Mouse (Mus musculus): ENCODE measurements around the gene Krtap4-16. TPM values are rescaled to one million over a fixed set of nuclear protein-coding genes. Genes with fewer than 3 reads are reported as not detected.

Gene Krtap4-16
- polyA plus RNA-seq, 1 experiment = not detected

Other genes with a start within 250 kb of the Krtap4-16 start
- gene Gm11938, start 248.3 kb downstream of the Krtap4-16 start, polyA plus RNA-seq (2011; ENCODE audit: insufficient read length, low read depth, missing spikeins) = not detected in 2 replicates
- not detected in 2 replicates for gene Gm11937, start 241.4 kb downstream of the Krtap4-16 start, polyA plus RNA-seq (2011; ENCODE audit: insufficient read length, low read depth, missing spikeins)
- gene Krtap2-4, start 236.8 kb downstream of the Krtap4-16 start, polyA plus RNA-seq (2011; ENCODE audit: insufficient read length, low read depth, missing spikeins) = not detected in 2 replicates
- gene Gm11562, start 231.2 kb downstream of the Krtap4-16 start, polyA plus RNA-seq (2011; ENCODE audit: insufficient read length, low read depth, missing spikeins) = not detected in 2 replicates
- not detected in 2 replicates for gene Krtap4-1, start 223.4 kb downstream of the Krtap4-16 start, polyA plus RNA-seq (2011; ENCODE audit: insufficient read length, low read depth, missing spikeins)
- gene Krtap4-2, start 216.5 kb downstream of the Krtap4-16 start, polyA plus RNA-seq (2011; ENCODE audit: insufficient read length, low read depth, missing spikeins) = not detected in 2 replicates
- not detected in 2 replicates for gene Krtap4-7, start 207.5 kb downstream of the Krtap4-16 start, polyA plus RNA-seq (2011; ENCODE audit: insufficient read length, low read depth, missing spikeins)
- gene Gm11555, start 201.4 kb downstream of the Krtap4-16 start, polyA plus RNA-seq (2011; ENCODE audit: insufficient read length, low read depth, missing spikeins) = not detected in 2 replicates
- gene Gm11563, start 192.6 kb downstream of the Krtap4-16 start, polyA plus RNA-seq (2011; ENCODE audit: insufficient read length, low read depth, missing spikeins) = not detected in 2 replicates
- gene Krtap4-6, start 185.6 kb downstream of the Krtap4-16 start, polyA plus RNA-seq (2011; ENCODE audit: insufficient read length, low read depth, missing spikeins) = not detected in 2 replicates
- not detected in 2 replicates for gene Gm14190, start 160.9 kb downstream of the Krtap4-16 start, polyA plus RNA-seq (2011; ENCODE audit: insufficient read length, low read depth, missing spikeins)
- not detected in 2 replicates for gene Gm14180, start 117.3 kb downstream of the Krtap4-16 start, polyA plus RNA-seq (2011; ENCODE audit: insufficient read length, low read depth, missing spikeins)
- gene Gm11595, start 78.7 kb downstream of the Krtap4-16 start, polyA plus RNA-seq (2011; ENCODE audit: insufficient read length, low read depth, missing spikeins) = not detected in 2 replicates
- not detected in 2 replicates for gene Krtap4-8, start 70.9 kb downstream of the Krtap4-16 start, polyA plus RNA-seq (2011; ENCODE audit: insufficient read length, low read depth, missing spikeins)
- gene Krtap4-9, start 66.4 kb downstream of the Krtap4-16 start, polyA plus RNA-seq (2011; ENCODE audit: insufficient read length, low read depth, missing spikeins) = not detected in 2 replicates
- gene Gm11596, start 58.1 kb downstream of the Krtap4-16 start, polyA plus RNA-seq (2011; ENCODE audit: insufficient read length, low read depth, missing spikeins) = not detected in 2 replicates
- not detected in 2 replicates for gene Gm11569, start 52.7 kb downstream of the Krtap4-16 start, polyA plus RNA-seq (2011; ENCODE audit: insufficient read length, low read depth, missing spikeins)
- not detected in 2 replicates for gene Gm11554, start 47.2 kb downstream of the Krtap4-16 start, polyA plus RNA-seq (2011; ENCODE audit: insufficient read length, low read depth, missing spikeins)
- not detected in 2 replicates for gene Krtap4-13, start 41.7 kb downstream of the Krtap4-16 start, polyA plus RNA-seq (2011; ENCODE audit: insufficient read length, low read depth, missing spikeins)
- gene Gm11564, start 35.9 kb downstream of the Krtap4-16 start, polyA plus RNA-seq (2011; ENCODE audit: insufficient read length, low read depth, missing spikeins) = not detected in 2 replicates
- not detected in 2 replicates for gene 2300003K06Rik, start 13.5 kb downstream of the Krtap4-16 start, polyA plus RNA-seq (2011; ENCODE audit: insufficient read length, low read depth, missing spikeins)
- gene Gm11568, start 6.3 kb upstream of the Krtap4-16 start, polyA plus RNA-seq (2011; ENCODE audit: insufficient read length, low read depth, missing spikeins) = not detected in 2 replicates
- not detected in 2 replicates for gene Gm11559, start 12.9 kb upstream of the Krtap4-16 start, polyA plus RNA-seq (2011; ENCODE audit: insufficient read length, low read depth, missing spikeins)
- gene Krtap9-1, start 21.8 kb upstream of the Krtap4-16 start, polyA plus RNA-seq (2011; ENCODE audit: insufficient read length, low read depth, missing spikeins) = not detected in 2 replicates
- not detected in 2 replicates for gene Gm11567, start 27.6 kb upstream of the Krtap4-16 start, polyA plus RNA-seq (2011; ENCODE audit: insufficient read length, low read depth, missing spikeins)
- not detected in 2 replicates for gene Krtap31-1, start 56.3 kb upstream of the Krtap4-16 start, polyA plus RNA-seq (2011; ENCODE audit: insufficient read length, low read depth, missing spikeins)
- not detected in 2 replicates for gene Gm11565, start 63.1 kb upstream of the Krtap4-16 start, polyA plus RNA-seq (2011; ENCODE audit: insufficient read length, low read depth, missing spikeins)
- not detected in 2 replicates for gene Krtap31-2, start 84.7 kb upstream of the Krtap4-16 start, polyA plus RNA-seq (2011; ENCODE audit: insufficient read length, low read depth, missing spikeins)
- gene Krtap9-5, start 96.9 kb upstream of the Krtap4-16 start, polyA plus RNA-seq (2011; ENCODE audit: insufficient read length, low read depth, missing spikeins) = not detected in 2 replicates
- gene Krtap29-1, start 127.4 kb upstream of the Krtap4-16 start, polyA plus RNA-seq (2011; ENCODE audit: insufficient read length, low read depth, missing spikeins) = not detected in 2 replicates
- gene Krtap16-1, start 135.0 kb upstream of the Krtap4-16 start, polyA plus RNA-seq (2011; ENCODE audit: insufficient read length, low read depth, missing spikeins) = not detected in 2 replicates
- not detected in 2 replicates for gene Krtap17-1, start 142.4 kb upstream of the Krtap4-16 start, polyA plus RNA-seq (2011; ENCODE audit: insufficient read length, low read depth, missing spikeins)
- gene Krt33a, start 164.6 kb upstream of the Krtap4-16 start, polyA plus RNA-seq (2011; ENCODE audit: insufficient read length, low read depth, missing spikeins) = not detected in 2 replicates
- gene Krt33b, start 178.3 kb upstream of the Krtap4-16 start, polyA plus RNA-seq (2011; ENCODE audit: insufficient read length, low read depth, missing spikeins) = not detected in 2 replicates
- not detected in 2 replicates for gene Krt34, start 189.9 kb upstream of the Krtap4-16 start, polyA plus RNA-seq (2011; ENCODE audit: insufficient read length, low read depth, missing spikeins)
- not detected in 2 replicates for gene Krt31, start 198.9 kb upstream of the Krtap4-16 start, polyA plus RNA-seq (2011; ENCODE audit: insufficient read length, low read depth, missing spikeins)
- gene Krt32, start 236.6 kb upstream of the Krtap4-16 start, polyA plus RNA-seq (2011; ENCODE audit: insufficient read length, low read depth, missing spikeins) = not detected in 2 replicates
- gene Krt35, start 244.6 kb upstream of the Krtap4-16 start, polyA plus RNA-seq (2011; ENCODE audit: insufficient read length, low read depth, missing spikeins) = not detected in 2 replicates